Mouse (Mus musculus): ENCODE data around the gene Oprm1.

DNA sequence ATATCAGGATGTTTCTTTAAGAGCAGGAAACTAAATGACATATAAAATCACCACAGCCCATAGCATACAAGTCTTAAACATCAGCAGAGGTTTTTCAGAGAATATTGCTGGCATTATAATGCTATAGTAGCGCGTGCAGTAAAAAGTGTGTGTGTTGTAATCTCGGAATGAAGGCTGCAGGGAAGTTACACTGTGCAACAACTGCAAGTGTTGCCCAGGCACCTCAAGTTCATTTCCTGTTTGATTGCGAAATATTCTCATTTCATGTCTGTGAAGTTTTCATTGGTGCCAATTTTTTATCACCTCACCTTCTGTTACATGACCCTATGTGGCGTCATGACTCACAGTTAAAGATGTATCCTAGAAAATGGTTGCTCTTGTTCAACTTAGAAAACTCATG, 4.9 kb upstream of the Oprm1 start:
- TF ChIP-seq MAFK (IDR thresholded peaks at IDR 0.05; ENCODE audit: insufficient read depth, low read depth, low read length) (no peak), ZNF384 (IDR thresholded peaks at IDR 0.05; ENCODE audit: low read depth, low read length) (no peak), CHD2 (IDR thresholded peaks at IDR 0.05; ENCODE audit: low read depth, low read length) (no peak), HCFC1 (IDR thresholded peaks at IDR 0.05; ENCODE audit: borderline replicate concordance, insufficient read depth, low read length) (no peak), ZC3H11A (IDR thresholded peaks at IDR 0.05; ENCODE audit: borderline replicate concordance, low read depth, low read length) (no peak)

All from ES-E14 (cell line).